Mouse (Mus musculus) CH12.LX (cell line): Measurements from ENCODE around the gene Cemip2. TPM values are rescaled to one million over a fixed set of nuclear protein-coding genes. Genes with fewer than 3 reads are reported as not detected.

Source experiments
- DNase-seq: peaks from one replicate; pipeline ENCODE4 v3.0.0-alpha.2; 2013; ENCODE audit errors: extremely low read depth
- H3K27ac ChIP-seq: 2 replicates; pipeline ENCODE4 v1.5.1; 2012; ENCODE audit warnings: low read depth, mild to moderate bottlenecking, control low read depth, moderate library complexity; ENCODE audit not compliant: insufficient read depth
- H3K27me3 ChIP-seq: replicated peaks from 2 replicates; pipeline ENCODE3; 2012; ENCODE audit warnings: inconsistent platforms
- H3K36me3 ChIP-seq, 2 experiments: replicated peaks in 1 of 2; 2 replicates each; pipeline versions ENCODE3 to v1.6.1; 2012; ENCODE audit warnings: inconsistent platforms in 1 of 2, low read length in 1 of 2, mild to moderate bottlenecking in 1 of 2, mixed read lengths in 1 of 2, moderate library complexity in 1 of 2; ENCODE audit not compliant: control insufficient read depth in 1 of 2, insufficient read depth in 1 of 2
- H3K4me1 ChIP-seq, 2 experiments: 2 replicates each; pipeline ENCODE4 v1.6.1; 2012; ENCODE audit warnings: inconsistent platforms in 1 of 2, moderate library complexity in 1 of 2; ENCODE audit not compliant: insufficient read depth in 2 of 2, control insufficient read depth in 1 of 2
- H3K4me2 ChIP-seq: 2 replicates; pipeline ENCODE4 v1.6.1; 2012; ENCODE audit warnings: low read depth, mild to moderate bottlenecking, control low read depth; ENCODE audit not compliant: poor library complexity, insufficient read depth, severe bottlenecking
- H3K4me3 ChIP-seq, 3 experiments: fragments of 150-350 bp in 1 of 3; sonication (generic) in 1 of 3; replicated peaks in 1 of 3; 2 replicates each; pipeline versions ENCODE3 to v1.5.1; 2011 to 2012; ENCODE audit warnings: low read depth in 2 of 3, low read length in 2 of 3, mild to moderate bottlenecking in 2 of 3, moderate library complexity in 2 of 3, control low read depth in 1 of 3, improper control_type of control experiment in 1 of 3, inconsistent platforms in 1 of 3, mixed read lengths in 1 of 3; ENCODE audit not compliant: poor library complexity in 1 of 3
- H3K79me2 ChIP-seq: replicated peaks from 2 replicates; pipeline ENCODE4 v1.6.1; 2012; ENCODE audit warnings: mild to moderate bottlenecking, moderate library complexity; ENCODE audit not compliant: control insufficient read depth, poor library complexity, insufficient read depth, severe bottlenecking; ENCODE audit errors: extremely low read depth
- H3K9ac ChIP-seq: 2 replicates; pipeline ENCODE4 v1.6.1; 2012; ENCODE audit warnings: low read depth, mild to moderate bottlenecking, control low read depth, moderate library complexity; ENCODE audit not compliant: insufficient read depth
- H3K9me3 ChIP-seq: replicated peaks from 2 replicates; pipeline ENCODE3; 2012; ENCODE audit warnings: low read length, inconsistent platforms, mixed read lengths
- BHLHE40 ChIP-seq: IDR thresholded peaks from 2 replicates; pipeline ENCODE4 v1.6.1; 2011; ENCODE audit warnings: mild to moderate bottlenecking, low read depth, low read length, improper control_type of control experiment
- CHD1 ChIP-seq: IDR thresholded peaks from 2 replicates; pipeline ENCODE4 v1.6.1; 2012; ENCODE audit warnings: low read depth, low read length, improper control_type of control experiment, inconsistent platforms
- ELF1 ChIP-seq: IDR thresholded peaks from 2 replicates; pipeline ENCODE4 v1.6.1; 2014; ENCODE audit warnings: low read depth, mild to moderate bottlenecking, inconsistent platforms, low read length, improper control_type of control experiment
- ETS1 ChIP-seq: conservative IDR thresholded peaks from 2 replicates; pipeline ENCODE4 v1.6.1; 2012; ENCODE audit warnings: low read depth, mild to moderate bottlenecking, inconsistent platforms, low read length, improper control_type of control experiment, moderate library complexity
- GABPA ChIP-seq: IDR thresholded peaks from 2 replicates; pipeline ENCODE4 v1.6.1; 2012; ENCODE audit warnings: low read depth, low read length, improper control_type of control experiment, inconsistent platforms; ENCODE audit not compliant: insufficient replicate concordance
- HCFC1 ChIP-seq: IDR thresholded peaks from 2 replicates; pipeline ENCODE4 v1.6.1; 2012; ENCODE audit warnings: low read depth, mild to moderate bottlenecking, inconsistent platforms, low read length, improper control_type of control experiment
- IRF4 ChIP-seq: IDR thresholded peaks from 2 replicates; pipeline ENCODE4 v1.6.1; 2014; ENCODE audit warnings: low read depth, mild to moderate bottlenecking, inconsistent platforms, low read length, improper control_type of control experiment
- JUN ChIP-seq: IDR thresholded peaks from 2 replicates; pipeline ENCODE4 v1.6.1; 2011; ENCODE audit warnings: low read depth, mild to moderate bottlenecking, low read length, improper control_type of control experiment, moderate library complexity; ENCODE audit not compliant: insufficient read depth
- MAFK ChIP-seq: IDR thresholded peaks from 2 replicates; pipeline ENCODE4 v1.6.1; 2011; ENCODE audit warnings: low read length, improper control_type of control experiment; ENCODE audit not compliant: insufficient replicate concordance
- MAX ChIP-seq: IDR thresholded peaks from 2 replicates; pipeline ENCODE4 v1.6.1; 2011; ENCODE audit warnings: low read length, improper control_type of control experiment
- MEF2A ChIP-seq: IDR thresholded peaks from 2 replicates; pipeline ENCODE4 v1.6.1; 2014; ENCODE audit warnings: low read depth, mild to moderate bottlenecking, inconsistent platforms, low read length, improper control_type of control experiment, borderline replicate concordance
- MXI1 ChIP-seq: IDR thresholded peaks from 2 replicates; pipeline ENCODE4 v1.6.1; 2011; ENCODE audit warnings: mild to moderate bottlenecking, low read depth, low read length, improper control_type of control experiment
- NRF1 ChIP-seq: IDR thresholded peaks from 2 replicates; pipeline ENCODE4 v1.6.1; 2014; ENCODE audit warnings: low read depth, mild to moderate bottlenecking, inconsistent platforms, low read length, improper control_type of control experiment, moderate library complexity
- PAX5 ChIP-seq: IDR thresholded peaks from 2 replicates; pipeline ENCODE4 v1.6.1; 2012; ENCODE audit warnings: low read length, inconsistent platforms, mixed read lengths
- POLR2A ChIP-seq: IDR thresholded peaks from 2 replicates; pipeline ENCODE4 v1.6.1; 2011; ENCODE audit warnings: low read depth, mild to moderate bottlenecking, improper control_type of control experiment, low read length
- POLR2AphosphoS2 ChIP-seq: IDR thresholded peaks from 2 replicates; pipeline ENCODE4 v1.6.1; 2011; ENCODE audit warnings: low read depth, low read length, improper control_type of control experiment
- RCOR1 ChIP-seq: conservative IDR thresholded peaks from 2 replicates; pipeline ENCODE4 v1.6.1; 2012; ENCODE audit warnings: low read depth, mild to moderate bottlenecking, inconsistent platforms, low read length, improper control_type of control experiment
- SMC3 ChIP-seq: IDR thresholded peaks from 2 replicates; pipeline ENCODE4 v1.6.1; 2011; ENCODE audit warnings: low read depth, low read length, improper control_type of control experiment
- TCF12 ChIP-seq: IDR thresholded peaks from 2 replicates; pipeline ENCODE4 v1.6.1; 2014; ENCODE audit warnings: low read depth, mild to moderate bottlenecking, inconsistent platforms, low read length, improper control_type of control experiment
- UBTF ChIP-seq: IDR thresholded peaks from 2 replicates; pipeline ENCODE4 v1.6.1; 2012; ENCODE audit warnings: low read depth, mild to moderate bottlenecking, inconsistent platforms, low read length, improper control_type of control experiment, moderate library complexity
- USF2 ChIP-seq: conservative IDR thresholded peaks from 2 replicates; pipeline ENCODE4 v1.6.1; 2011; ENCODE audit warnings: low read depth, low read length, improper control_type of control experiment
- ZKSCAN1 ChIP-seq: IDR thresholded peaks from 2 replicates; pipeline ENCODE4 v1.6.1; 2012; ENCODE audit warnings: low read depth, inconsistent platforms, low read length, improper control_type of control experiment, borderline replicate concordance
- ZMIZ1 ChIP-seq: IDR thresholded peaks from 2 replicates; pipeline ENCODE4 v1.6.1; 2012; ENCODE audit warnings: low read depth, mild to moderate bottlenecking, inconsistent platforms, low read length, improper control_type of control experiment
- ZNF384 ChIP-seq: IDR thresholded peaks from 2 replicates; pipeline ENCODE4 v1.6.1; 2012; ENCODE audit warnings: low read depth, low read length, improper control_type of control experiment, inconsistent platforms
- dilution Hi-C: fragments of 300-500 bp; cut with MboI; formaldehyde crosslinking; loops from 2 replicates; pipeline ENCODE4 v1.14.3; 2020; ENCODE audit warnings: low sequenced_read_pairs; ENCODE audit not compliant: extremely low pct_unique_long_range_greater_than_20kb, extremely low pct_ligation_motif_present
- in situ Hi-C: fragments of 300-500 bp; cut with MboI; formaldehyde crosslinking; loops from 3 replicates; pipeline ENCODE4 v1.14.3; 2019; ENCODE audit warnings: low sequenced_read_pairs, low pct_ligation_motif_present, low pct_unique_long_range_greater_than_20kb, mixed read lengths
- polyA plus RNA-seq: library from polyadenylated mRNA; unstranded; fragments of >175 nt; gene quantifications from 2 replicates; pipeline ENCODE4 v1.2.1, GENCODE M21; 2012; ENCODE audit warnings: low read depth; ENCODE audit not compliant: insufficient read length
- total RNA-seq, 2 experiments: library from RNA; depleted of rRNA; stranded (reverse); fragments of 300-350 nt in 1 of 2; fragments of >200 nt in 1 of 2; gene quantifications; 2 replicates each; pipeline ENCODE4 v1.2.3; 2012 to 2014

Gene Cemip2
- total and polyA plus RNA-seq, 3 experiments, result 7.4 to 8.5 (median 7.9) TPM

DNA sequence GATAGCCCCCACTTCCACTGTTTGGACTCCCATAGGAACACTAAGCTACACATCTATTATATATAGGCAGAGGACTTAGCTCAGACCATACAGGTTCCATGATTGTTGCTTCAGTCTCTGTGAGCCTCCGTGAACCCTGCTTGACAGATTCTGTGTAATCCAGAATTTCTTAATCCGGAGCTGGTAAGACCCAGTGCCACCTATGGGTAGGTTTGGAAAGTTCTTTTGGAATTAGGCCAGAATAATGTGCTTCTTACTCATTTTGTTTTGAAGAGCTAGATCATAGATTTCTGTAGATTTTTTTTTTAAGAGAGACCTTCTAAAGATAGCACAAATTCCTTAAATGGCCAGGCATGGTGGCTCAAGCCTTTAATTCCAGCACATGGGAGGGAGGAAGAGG is 14.1 kb upstream of the Cemip2 start:
- H3K27ac ChIP-seq, result no peak overlapping the region
- no peaks in the 10 kb centered on the region for H3K79me2 ChIP-seq
- dilution Hi-C loops, result no loop called here
- H3K9ac ChIP-seq, result no peak overlapping the region
- H3K4me3 ChIP-seq, result no peak overlapping the region
- H3K4me2 ChIP-seq, result no peak overlapping the region
- no peaks in the 10 kb centered on the region for H3K27me3 ChIP-seq
- TF ChIP-seq ZKSCAN1 (no peak), CHD1 (no peak), ETS1 (no peak), USF2 (no peak), NRF1 (no peak), JUN (no peak), BHLHE40 (no peak), MEF2A (no peak), MAX (no peak), UBTF (no peak), POLR2AphosphoS2 (no peak), ZMIZ1 (no peak)
- no peaks in the 10 kb centered on the region for H3K9me3 ChIP-seq
- peaks cover 5 to 7% of the 10 kb centered on the region in 2 experiments; a peak in 2 of 4 replicates for H3K4me1 ChIP-seq
- no peaks in the 10 kb centered on the region for H3K36me3 ChIP-seq
- DNase-seq, result no peak
- in situ Hi-C loops, result no loop called here

DNA sequence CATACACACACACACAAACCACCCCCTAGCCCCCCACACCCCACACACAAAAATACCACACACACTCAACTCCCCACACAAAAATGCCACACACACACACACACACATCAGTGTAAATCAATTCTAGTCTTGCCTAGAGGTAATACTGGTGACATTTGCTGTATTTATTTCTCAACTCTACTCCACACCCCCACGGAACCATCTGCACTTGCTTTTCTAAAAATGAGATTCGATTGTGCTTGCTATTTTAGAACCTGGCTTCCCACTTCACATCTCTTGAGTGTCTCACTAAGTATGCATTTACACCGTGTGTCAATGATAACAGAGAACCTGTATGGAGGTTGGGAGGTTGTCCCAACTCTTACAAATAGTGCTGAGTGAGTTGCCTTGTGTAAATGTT is 13.4 kb upstream of the Cemip2 start:
- dilution Hi-C loops (no loop called here), in situ Hi-C loops (no loop called here)
- Histone ChIP-seq H3K79me2 (no peaks in the 10 kb centered on the region), H3K9ac (no peak overlapping the region), H3K4me2 (no peak overlapping the region), H3K4me3 (no peak overlapping the region), H3K9me3 (no peaks in the 10 kb centered on the region), H3K27ac (no peak overlapping the region), H3K27me3 (no peaks in the 10 kb centered on the region), H3K36me3 (no peaks in the 10 kb centered on the region), H3K4me1 (peaks cover 4 to 5% of the 10 kb centered on the region in 2 experiments; a peak in 2 of 4 replicates)
- no peak for DNase-seq
- TF ChIP-seq IRF4 (no peak), TCF12 (no peak), SMC3 (no peak), UBTF (no peak), BHLHE40 (no peak), HCFC1 (no peak), ZMIZ1 (no peak), PAX5 (no peak), CHD1 (no peak), ELF1 (no peak), ZNF384 (no peak), MXI1 (no peak), ETS1 (no peak), GABPA (no peak), RCOR1 (no peak), MAFK (no peak), POLR2A (no peak)
